Mouse (Mus musculus): Measurements from ENCODE around the gene H2-DMb1. TPM values are rescaled to one million over a fixed set of nuclear protein-coding genes. Genes with fewer than 3 reads are reported as not detected.

Gene H2-DMb1
- total RNA-seq, 2 experiments from 2014 or later: 1.4 to 1.8 TPM

GRCm38 (mm10) chr17:34121172-34121878 lies 31.5 kb upstream of the H2-DMb1 start:
- peak; percentile 82 to 85 for DNase-seq
- intact Hi-C loops (cut with DNase I): loop anchor here (10.0 kb wide), 1 partner anchor 483 kb away; the partner anchor contains the start of genes Agpat1 and Rnf5

GRCm38 (mm10) chr17:34121879-34122187 lies 31.0 kb upstream of the H2-DMb1 start:
- DNase-seq: peak in 1 of 2 experiments; percentile 75
- intact Hi-C loops (cut with DNase I): loop anchor here (10.0 kb wide), 1 partner anchor 483 kb away; the partner anchor contains the start of genes Agpat1 and Rnf5

DNA sequence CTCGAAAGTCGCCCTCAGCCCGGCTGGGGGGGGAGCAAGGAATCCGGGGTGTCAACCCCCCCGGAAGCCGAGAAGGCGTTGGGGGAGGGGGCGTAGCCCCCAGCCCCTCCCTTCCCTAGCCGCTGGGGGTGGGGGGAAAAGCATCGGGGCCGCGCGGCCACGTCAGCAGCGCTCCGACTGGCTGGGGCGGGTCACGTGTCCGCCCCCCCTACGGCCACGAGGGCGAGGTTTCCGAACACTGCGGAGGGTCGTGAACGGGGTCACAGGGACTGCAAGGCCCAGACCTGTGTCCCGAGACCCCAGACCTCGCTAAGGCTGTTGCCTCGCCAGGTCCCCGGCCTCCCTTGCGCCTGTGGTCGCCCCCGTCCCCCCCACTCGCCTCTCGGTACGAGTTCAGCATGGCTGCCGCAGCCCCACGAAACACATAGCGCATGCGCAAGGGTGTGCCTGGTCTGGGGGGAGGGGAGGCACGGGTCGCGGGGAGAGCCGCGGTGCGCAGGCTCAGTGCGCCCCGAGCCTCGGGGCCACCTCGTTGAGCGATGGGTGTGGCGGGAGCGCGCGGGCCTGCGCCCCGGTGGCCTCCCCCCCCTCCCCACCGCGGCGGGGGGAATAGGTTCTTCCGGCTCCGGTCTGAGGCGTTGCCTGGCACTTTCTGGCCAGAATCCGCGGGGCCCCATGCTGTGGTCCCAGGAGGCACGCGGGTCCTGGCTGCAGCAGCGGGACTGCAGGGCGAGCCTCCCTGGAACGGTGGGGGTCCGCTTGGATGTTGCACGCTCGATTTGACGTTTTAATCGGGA lies 30.5 kb upstream of the H2-DMb1 start, which contains the start of gene Brd2:
TSS of gene Brd2 (minus strand) at position 447 of the 797 bp plus-strand sequence.
- intact Hi-C loops (cut with DNase I): loop anchor here (10.0 kb wide), 1 partner anchor 482 kb away; the partner anchor contains the start of genes Agpat1 and Rnf5
- DNase-seq: peak; percentile 98 to 99

DNA sequence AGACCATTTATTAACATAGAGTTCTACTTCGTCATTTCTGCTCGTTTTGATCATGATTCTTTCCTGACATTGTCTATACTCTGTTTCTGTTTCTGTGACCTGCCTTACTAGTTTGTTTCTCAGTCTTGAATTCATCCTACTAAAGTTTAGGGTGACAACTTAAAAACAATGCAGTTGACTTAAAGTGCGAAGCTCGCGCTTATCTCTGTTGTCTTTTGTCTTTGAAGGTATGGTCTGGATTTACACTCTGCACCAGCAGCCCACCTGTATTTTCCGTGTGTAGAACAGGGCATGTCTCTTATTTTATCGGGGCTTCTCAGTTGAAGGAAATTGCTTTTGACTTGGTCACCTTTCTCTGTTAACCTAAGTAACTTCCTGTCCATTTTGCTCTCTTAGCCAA lies 29.8 kb upstream of the H2-DMb1 start:
- intact Hi-C loops (cut with DNase I): loop anchor here (10.0 kb wide), 1 partner anchor 482 kb away; the partner anchor contains the start of genes Agpat1 and Rnf5
- no peak for DNase-seq

- peak in 1 of 2 experiments; percentile 38 for DNase-seq
- intact Hi-C loops (cut with DNase I): loop anchor here (10.0 kb wide), 1 partner anchor 481 kb away; the partner anchor contains the start of genes Agpat1 and Rnf5
Observed at GRCm38 (mm10) chr17:34123518-34123917, 29.4 kb upstream of the H2-DMb1 start.

DNA sequence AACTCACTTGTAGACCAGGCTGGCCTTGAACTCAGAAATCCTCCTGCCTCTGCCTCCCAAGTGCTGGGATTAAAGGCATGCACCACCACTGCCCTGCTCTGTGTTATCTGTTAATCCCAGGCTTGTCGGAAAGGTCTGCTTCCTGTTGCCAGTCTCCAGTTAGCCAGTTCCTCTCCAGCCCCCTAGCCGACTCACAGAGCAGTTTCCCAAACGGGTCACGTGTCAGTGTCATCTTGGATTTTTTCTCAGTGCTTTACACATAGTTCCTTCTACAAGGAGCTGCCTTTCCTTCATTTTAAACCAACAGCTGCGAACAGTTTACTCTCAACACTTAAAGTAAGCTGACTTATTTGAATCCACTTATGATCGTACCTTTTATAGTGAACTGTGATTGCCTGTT lies 28.2 kb upstream of the H2-DMb1 start:
- intact Hi-C loops (cut with DNase I): loop anchor here (10.0 kb wide), 1 partner anchor 480 kb away; the partner anchor contains the start of genes Agpat1 and Rnf5
- DNase-seq: no peak

- DNase-seq: no peak
- intact Hi-C loops (cut with DNase I): loop anchor here (10.0 kb wide), 1 partner anchor 478 kb away; the partner anchor contains the start of genes Agpat1 and Rnf5
Observed at GRCm38 (mm10) chr17:34126826-34127420, 25.9 kb upstream of the H2-DMb1 start.

DNA sequence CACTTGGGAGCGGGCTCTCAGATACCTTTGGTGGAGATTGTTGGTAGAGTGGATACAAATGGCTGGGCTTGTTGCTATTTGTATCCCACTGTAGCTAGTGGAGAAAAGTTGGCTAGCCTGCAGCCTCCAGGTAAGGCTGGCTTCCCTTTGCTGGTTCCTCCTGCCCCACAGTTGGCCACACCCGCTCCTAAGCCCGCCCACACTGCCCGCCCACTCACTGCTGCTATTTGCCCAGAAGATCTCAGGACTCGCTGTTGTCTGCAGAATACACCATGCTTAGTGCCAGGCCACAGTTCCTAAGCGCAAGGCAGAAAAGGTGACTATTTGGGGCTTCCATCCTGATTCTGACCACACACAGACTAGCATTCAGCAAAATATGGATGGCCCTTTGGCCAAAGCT lies 25.4 kb upstream of the H2-DMb1 start:
- DNase-seq: peak in 1 of 2 experiments; percentile 46

GRCm38 (mm10) chr17:34128264-34128937 lies 24.5 kb upstream of the H2-DMb1 start:
- intact Hi-C loops (cut with DNase I): loop anchor here (10.0 kb wide), 1 partner anchor 476 kb away; the partner anchor contains the start of genes Agpat1 and Rnf5

More for the DNA sequence above, 25.4 kb upstream of the H2-DMb1 start:
- intact Hi-C loops (cut with DNase I): loop anchor here (10.0 kb wide), 1 partner anchor 477 kb away; the partner anchor contains the start of genes Agpat1 and Rnf5

DNA sequence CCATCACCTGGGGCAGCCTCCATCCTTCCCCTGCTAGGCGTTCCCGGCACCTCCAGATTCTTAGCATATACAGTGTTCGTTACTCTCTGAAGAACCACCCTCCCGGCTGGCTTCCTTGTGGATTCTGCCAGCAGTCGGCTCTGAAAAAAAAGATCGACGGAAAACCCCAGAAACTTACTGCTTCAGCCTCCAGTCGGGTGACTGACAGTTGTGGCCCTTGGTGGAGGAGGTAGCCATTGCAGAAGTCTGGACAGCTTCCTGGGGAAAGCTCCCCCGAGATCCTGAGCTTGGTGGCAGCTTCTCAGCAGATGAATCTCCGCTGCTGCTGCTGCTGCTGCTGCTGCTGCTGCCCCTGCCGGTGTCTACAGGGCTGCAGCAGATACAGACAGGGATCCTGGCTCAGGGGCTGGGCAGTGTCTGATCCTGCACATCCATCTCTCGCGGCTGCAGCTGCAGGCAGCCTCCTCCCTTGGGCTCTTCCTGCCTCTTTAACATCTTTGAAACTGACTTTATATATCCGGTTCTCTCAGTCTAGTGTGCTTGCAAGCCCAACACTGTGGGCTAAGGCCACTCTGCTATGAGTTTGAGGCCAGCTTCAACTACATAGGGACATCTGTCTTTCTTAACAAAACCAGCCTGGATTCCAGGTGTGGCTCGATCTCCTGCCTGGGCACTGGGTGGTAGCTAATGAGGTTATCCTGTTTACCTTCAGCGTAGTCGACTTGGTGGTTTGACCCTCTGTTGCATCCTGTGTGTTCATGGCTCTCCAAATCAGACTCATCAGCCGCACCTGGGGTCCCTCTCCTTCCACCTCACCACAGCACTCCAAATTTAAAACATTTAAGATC lies 23.7 kb upstream of the H2-DMb1 start:
- intact Hi-C loops (cut with DNase I): loop anchor here (10.0 kb wide), 1 partner anchor 476 kb away; the partner anchor contains the start of genes Agpat1 and Rnf5
- DNase-seq: no peak

More at GRCm38 (mm10) chr17:34128264-34128937, 24.5 kb upstream of the H2-DMb1 start:
- no peak for DNase-seq

DNA sequence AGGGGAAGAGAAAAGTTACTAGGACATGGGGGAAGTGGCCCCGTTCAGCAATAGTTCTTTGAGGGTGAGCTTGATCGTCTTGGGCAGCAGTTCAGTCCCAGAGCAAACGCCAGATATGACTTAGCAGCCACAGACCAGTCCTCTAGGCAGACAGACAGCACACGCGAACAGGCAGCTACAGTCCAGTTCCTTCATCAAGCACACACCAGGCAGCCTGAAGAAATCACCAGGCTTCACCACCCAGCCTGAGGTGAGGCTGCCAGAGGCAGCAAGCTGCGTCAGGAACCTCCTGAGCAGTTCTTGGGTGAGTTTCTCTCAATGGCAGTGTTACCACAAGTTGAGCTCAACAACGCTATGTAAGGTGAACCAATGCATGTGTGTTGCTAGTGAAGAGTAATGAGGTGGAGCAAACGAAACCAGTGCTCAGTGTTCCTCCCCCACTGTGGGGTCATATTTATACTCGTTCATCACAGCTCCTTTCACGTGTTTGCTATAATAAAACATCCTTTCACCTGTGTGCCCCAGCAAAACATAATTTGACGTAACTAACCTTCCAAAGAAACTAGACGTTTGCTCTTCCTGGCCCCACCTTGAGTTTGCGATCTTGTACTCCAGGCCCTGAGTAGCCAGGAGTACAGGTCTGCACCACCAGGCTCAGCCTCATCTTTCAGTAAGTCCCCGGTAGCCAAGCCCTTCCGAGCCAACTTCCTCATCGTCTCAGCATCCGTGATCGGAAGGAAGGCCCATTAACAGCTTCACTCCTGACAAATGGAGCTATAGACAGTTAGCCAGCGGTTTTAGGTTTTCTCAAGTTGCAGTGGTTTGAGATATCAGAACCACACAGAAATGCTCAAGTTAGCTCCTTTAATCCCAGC lies 22.6 kb upstream of the H2-DMb1 start:
- DNase-seq: no peak
- intact Hi-C loops (cut with DNase I): no loop called here

- no peak for DNase-seq
- intact Hi-C loops (cut with DNase I): loop anchor here (1.0 kb wide), 1 partner anchor 31 kb away; no protein-coding TSS in a partner anchor
Observed at GRCm38 (mm10) chr17:34131911-34132310, 21.0 kb upstream of the H2-DMb1 start.

DNA sequence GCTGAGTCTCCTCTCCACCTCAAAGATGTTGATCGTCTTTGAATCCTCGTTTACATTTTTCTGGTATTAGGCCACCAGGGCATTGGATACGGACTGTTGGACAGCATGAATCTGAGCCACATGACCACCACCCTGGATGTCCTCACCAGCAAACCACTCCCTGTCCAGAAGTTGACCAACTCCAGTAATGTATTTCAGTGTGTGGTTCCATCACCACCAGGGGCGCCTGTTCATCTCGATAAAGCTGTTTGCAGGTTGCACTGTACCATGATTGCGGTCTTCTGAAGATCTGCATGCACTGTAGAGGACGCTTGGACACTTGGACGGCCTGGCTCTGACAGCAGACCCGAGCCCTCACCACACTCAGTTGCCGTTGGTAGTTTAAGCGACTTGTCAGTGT lies 19.6 kb upstream of the H2-DMb1 start:
- intact Hi-C loops (cut with DNase I): no loop called here

GRCm38 (mm10) chr17:34134451-34134850 lies 18.4 kb upstream of the H2-DMb1 start:
- intact Hi-C loops (cut with DNase I): loop anchor here (2.0 kb wide), 1 partner anchor 34 kb away; no protein-coding TSS in a partner anchor
- no peak for DNase-seq

More for the DNA sequence above, 19.6 kb upstream of the H2-DMb1 start:
- DNase-seq: no peak

GRCm38 (mm10) chr17:34135297-34136224 lies 17.3 kb upstream of the H2-DMb1 start:
- intact Hi-C loops (cut with DNase I): loop anchor here (2.0 kb wide), 1 partner anchor 33 kb away; no protein-coding TSS in a partner anchor
- DNase-seq: peak; percentile 100

DNA sequence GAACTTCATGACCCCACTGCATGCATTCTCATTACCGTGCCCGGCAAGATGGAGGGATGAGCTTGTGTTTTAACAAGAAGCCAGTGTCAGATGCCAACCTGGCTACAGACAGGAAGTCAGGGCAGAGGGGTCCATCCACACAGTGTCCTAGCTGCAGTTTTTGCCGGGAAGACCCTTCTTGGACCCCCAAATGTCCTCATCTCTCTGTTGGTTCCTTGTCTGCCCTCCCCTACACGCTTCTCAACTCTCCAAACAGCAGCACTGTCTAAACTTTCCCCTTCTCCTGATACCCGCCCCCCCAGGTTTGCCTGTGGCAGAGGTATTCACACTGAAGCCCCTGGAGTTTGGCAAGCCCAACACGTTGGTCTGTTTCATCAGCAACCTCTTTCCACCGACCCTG lies 15.3 kb upstream of the H2-DMb1 start:
- intact Hi-C loops (cut with DNase I): no loop called here
- no peak for DNase-seq
